Mouse (Mus musculus) limb, embryonic 14.5 days (tissue): ENCODE results near the gene Hoxa6. TPM values are rescaled to one million over a fixed set of nuclear protein-coding genes. Genes with fewer than 3 reads are reported as not detected.
A peak's percentile ranks its signal among the peaks of the same experiment; 100 is the strongest.

Experiments
- ATAC-seq: fragments of 200-750 bp; cut with Nextera tagmentation; 2 replicates; pipeline ENCODE4 v1.8.0; 2017; ENCODE audit warnings: low read depth, moderate number of reproducible peaks, moderate TSS enrichment; ENCODE audit not compliant: low FRiP score
- DNase-seq: peaks from one replicate; pipeline ENCODE4 v3.0.0-alpha.2; 2015; ENCODE audit warnings: low spot score
- H3K27ac ChIP-seq: fragments of 300-500 bp; sonication (generic); replicated peaks from 2 replicates; pipeline ENCODE4 v1.5.1; 2014; ENCODE audit warnings: low read depth, mild to moderate bottlenecking, low read length, moderate library complexity, mixed read lengths
- H3K27me3 ChIP-seq: fragments of 300-500 bp; sonication (generic); 2 replicates; pipeline ENCODE4 v1.6.1; 2014; ENCODE audit warnings: low read length, mixed read lengths; ENCODE audit not compliant: control insufficient read depth, insufficient read depth
- H3K36me3 ChIP-seq: fragments of 300-500 bp; sonication (generic); 2 replicates; pipeline ENCODE4 v1.6.1; 2014; ENCODE audit warnings: mild to moderate bottlenecking, low read length, moderate library complexity, mixed read lengths; ENCODE audit not compliant: control insufficient read depth, insufficient read depth
- H3K4me1 ChIP-seq: fragments of 300-500 bp; sonication (generic); 2 replicates; pipeline ENCODE4 v1.6.1; 2014; ENCODE audit warnings: antibody characterized with exemption, low read length, mixed read lengths; ENCODE audit not compliant: control insufficient read depth, insufficient read depth
- H3K4me2 ChIP-seq: fragments of 300-500 bp; sonication (generic); replicated peaks from 2 replicates; pipeline ENCODE4 v1.6.1; 2014; ENCODE audit warnings: low read depth, mild to moderate bottlenecking, low read length, moderate library complexity; ENCODE audit not compliant: severe bottlenecking
- H3K4me3 ChIP-seq: fragments of 300-500 bp; sonication (generic); replicated peaks from 2 replicates; pipeline ENCODE4 v1.5.1; 2014; ENCODE audit warnings: low read length
- H3K9ac ChIP-seq: fragments of 300-500 bp; sonication (generic); 2 replicates; pipeline ENCODE4 v1.6.1; 2014; ENCODE audit warnings: mild to moderate bottlenecking, low read depth, low read length, moderate library complexity; ENCODE audit not compliant: severe bottlenecking
- H3K9me3 ChIP-seq: fragments of 300-500 bp; sonication (generic); 2 replicates; pipeline ENCODE4 v1.6.1; 2016; ENCODE audit warnings: low read length; ENCODE audit not compliant: control insufficient read depth
- POLR2A ChIP-seq: fragments of 200-500 bp; IDR thresholded peaks from 2 replicates; pipeline ENCODE4 v1.8.0; 2012; ENCODE audit warnings: inconsistent platforms, mild to moderate bottlenecking, moderate library complexity, borderline replicate concordance; ENCODE audit not compliant: insufficient read depth, insufficient read length; ENCODE audit errors: extremely low read depth
- WGBS: fragments of 180-500 bp; shearing (Covaris S2); extraction: QIAGEN DNeasy Blood & Tissue Kit; methylation state at CpG from one replicate; pipeline ENCODE4 v1.1.7; 2014; 5-methylcytosine and 5-hydroxymethylcytosine counted together
- polyA plus RNA-seq, 2 experiments: library from polyadenylated mRNA; depleted of rRNA in 1 of 2; stranded (reverse) in 1 of 2; unstranded in 1 of 2; fragments of >200 nt; fragmentation: Nextera tagmentation in 1 of 2; extraction: Ambion mirVana in 1 of 2; gene quantifications; 2 replicates each; pipeline versions ENCODE4 v1.2.1 to v1.2.3; 2012 to 2014

The Hoxa6 gene
- polyA plus RNA-seq, 2 experiments = 0.66 to 3.9 TPM

DNA sequence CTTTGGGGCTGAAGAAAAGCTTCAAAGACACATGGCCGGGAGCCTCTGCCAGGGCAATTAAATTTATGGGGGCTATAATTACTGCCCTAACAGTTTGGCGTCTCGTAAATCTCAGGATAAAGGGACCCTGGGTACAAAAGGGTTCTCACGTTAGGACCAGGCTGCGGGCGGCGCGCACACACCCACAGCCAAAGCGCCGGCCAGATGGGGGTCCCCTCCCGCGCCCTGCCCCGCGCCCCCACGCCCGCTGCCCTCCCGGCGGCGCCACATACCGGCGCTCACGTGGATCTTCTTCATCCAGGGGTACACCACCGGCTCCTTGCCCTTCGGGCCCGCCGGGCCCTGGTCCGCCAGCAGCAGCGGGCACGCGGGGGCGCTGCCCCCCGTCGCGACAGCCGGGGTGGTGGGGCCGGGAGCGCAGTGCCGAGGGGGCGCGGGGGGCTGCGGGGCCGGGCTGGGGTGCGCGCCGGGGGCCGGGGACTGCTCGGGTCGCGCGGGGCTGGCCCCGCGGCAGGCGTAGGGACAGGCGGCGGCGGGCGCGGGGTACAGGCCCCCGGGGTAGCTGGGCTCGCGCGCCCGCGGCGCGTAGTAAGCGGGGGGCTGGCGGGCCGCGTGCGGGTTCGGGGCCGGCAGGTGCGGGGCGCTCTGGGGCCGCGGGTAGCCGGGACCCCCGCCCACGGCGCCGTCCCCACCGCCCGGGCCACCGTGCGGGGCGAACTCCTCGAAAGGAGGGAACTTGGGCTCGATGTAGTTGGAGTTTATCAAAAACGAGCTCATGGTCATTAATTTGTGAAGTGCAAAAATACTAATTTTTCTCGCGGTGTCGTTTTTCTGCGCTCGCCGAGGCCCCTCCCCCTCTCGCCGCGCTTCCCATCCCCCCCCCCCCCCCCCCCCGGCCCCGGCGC, 17.4 kb downstream of the Hoxa6 start, which contains the start of gene Hoxa4:
Gene Hoxa4 (minus strand): TSS at position 848 of the 905 bp plus-strand sequence.
- TF ChIP-seq POLR2A = no peak
- Histone ChIP-seq H3K27me3 (peaks cover 60% of the 10 kb centered on the region), H3K27ac (no peak within 1 kb of the TSS)

DNA sequence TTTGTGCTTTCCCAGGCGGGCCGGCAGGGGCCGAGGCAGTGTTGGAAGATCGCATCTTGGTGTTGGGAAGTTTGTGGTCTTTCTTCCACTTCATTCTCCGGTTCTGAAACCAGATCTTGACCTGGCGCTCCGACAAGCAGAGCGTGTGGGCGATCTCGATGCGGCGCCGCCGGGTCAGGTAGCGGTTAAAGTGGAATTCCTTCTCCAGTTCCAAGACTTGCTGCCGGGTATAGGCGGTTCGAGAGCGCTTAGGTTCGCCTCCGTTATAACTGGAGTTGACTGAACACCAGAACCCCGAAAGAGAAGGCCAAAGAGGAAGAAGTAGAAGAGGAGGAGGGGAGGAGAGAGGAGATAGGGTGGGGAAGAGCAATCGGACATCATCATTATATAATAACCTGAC, 18.1 kb downstream of the Hoxa6 start:
- DNase-seq (no peak), ATAC-seq (no peak)
- Histone ChIP-seq H3K4me3 (peak overlapping the region; percentile 57; the same call in 1 of the 2 replicates), H3K9me3 (no peaks in the 10 kb centered on the region), H3K4me1 (peaks cover 28% of the 10 kb centered on the region), H3K4me2 (peak overlapping the region; percentile 99), H3K36me3 (no peaks in the 10 kb centered on the region), H3K27me3 (peaks cover 58% of the 10 kb centered on the region), H3K27ac (no peak overlapping the region), H3K9ac (no peak overlapping the region)
- TF ChIP-seq POLR2A = no peak
- WGBS = 13% methylated on average over 23 of the region's 23 CpGs

More for the DNA sequence above, 17.4 kb downstream of the Hoxa6 start, which contains the start of gene Hoxa4:
- H3K36me3 ChIP-seq = no peaks in the 10 kb centered on the region
- H3K9ac ChIP-seq = peak within 1 kb of the TSS; percentile 56
- DNase-seq (no peak), ATAC-seq (no peak)
- no peaks in the 10 kb centered on the region for H3K9me3 ChIP-seq
- peak within 1 kb of the TSS; percentile 57 for H3K4me3 ChIP-seq
- 4% methylated on average over 36 of the region's 102 CpGs for WGBS
- H3K4me1 ChIP-seq = peaks cover 27% of the 10 kb centered on the region
- peak within 1 kb of the TSS; percentile 99 for H3K4me2 ChIP-seq

DNA sequence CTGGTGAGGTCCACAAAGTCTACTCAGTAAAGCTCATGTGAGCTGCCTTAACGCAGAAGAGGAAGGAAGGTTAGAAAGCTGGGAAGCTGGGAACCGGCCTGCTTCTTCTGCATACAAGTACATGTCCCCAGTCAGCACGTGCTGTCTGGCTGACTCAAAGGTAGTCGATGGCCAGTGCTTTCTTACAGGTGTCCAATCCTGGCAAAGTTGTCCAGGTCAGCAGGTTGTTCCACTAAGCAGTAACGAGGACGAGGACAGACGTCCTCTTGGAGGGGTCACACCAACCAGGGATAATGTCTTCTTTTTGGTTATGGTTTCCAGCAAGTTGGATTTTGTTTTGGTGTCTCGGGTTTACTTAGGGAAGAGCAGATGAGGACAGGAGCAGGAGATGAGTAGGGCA, 18.6 kb downstream of the Hoxa6 start:
- WGBS = 44% methylated on average over 8 of the region's 8 CpGs

DNA sequence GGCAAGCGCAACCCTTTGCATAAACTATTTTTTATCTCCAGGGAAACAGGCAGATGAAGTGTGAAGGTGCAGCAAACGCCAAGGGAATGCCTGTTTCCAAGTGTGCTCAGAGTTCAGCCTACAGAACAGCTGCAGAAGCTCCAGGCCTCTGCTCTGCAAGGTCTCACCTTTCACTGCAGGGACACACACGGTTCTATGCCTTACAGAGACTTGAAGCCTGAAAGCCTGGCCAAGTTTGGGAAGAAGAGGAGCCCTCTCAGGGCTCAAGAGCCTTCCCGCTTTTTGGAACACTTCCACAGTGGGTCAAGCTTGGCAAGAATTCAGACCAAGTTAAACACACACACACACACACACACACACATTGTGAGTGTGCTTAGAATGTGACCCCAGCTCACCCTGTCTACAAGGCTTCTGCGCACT, 19.3 kb downstream of the Hoxa6 start:
- no peak overlapping the region for H3K9ac ChIP-seq
- 40% methylated on average over 5 of the region's 5 CpGs for WGBS
- no peak overlapping the region for H3K4me2 ChIP-seq
- no peak overlapping the region; the same call in 1 of the 2 replicates for H3K27ac ChIP-seq
- DNase-seq (peak; percentile 30), ATAC-seq (0 out of 2 replicates have a peak, but pooled peaks have one; percentile 29)
- H3K27me3 ChIP-seq = peaks cover 53% of the 10 kb centered on the region
- no peak for TF ChIP-seq POLR2A
- H3K4me3 ChIP-seq = no peak overlapping the region
- no peaks in the 10 kb centered on the region for H3K36me3 ChIP-seq
- no peaks in the 10 kb centered on the region for H3K9me3 ChIP-seq
- H3K4me1 ChIP-seq = peaks cover 40% of the 10 kb centered on the region

More for the DNA sequence above, 18.6 kb downstream of the Hoxa6 start:
- Histone ChIP-seq H3K9ac (no peak overlapping the region), H3K4me1 (peaks cover 33% of the 10 kb centered on the region), H3K4me2 (no peak overlapping the region), H3K27me3 (peaks cover 54% of the 10 kb centered on the region), H3K36me3 (no peaks in the 10 kb centered on the region), H3K27ac (no peak overlapping the region), H3K4me3 (no peak overlapping the region), H3K9me3 (no peaks in the 10 kb centered on the region)
- no peak for DNase-seq
- TF ChIP-seq POLR2A = no peak
- no peak for ATAC-seq

DNA sequence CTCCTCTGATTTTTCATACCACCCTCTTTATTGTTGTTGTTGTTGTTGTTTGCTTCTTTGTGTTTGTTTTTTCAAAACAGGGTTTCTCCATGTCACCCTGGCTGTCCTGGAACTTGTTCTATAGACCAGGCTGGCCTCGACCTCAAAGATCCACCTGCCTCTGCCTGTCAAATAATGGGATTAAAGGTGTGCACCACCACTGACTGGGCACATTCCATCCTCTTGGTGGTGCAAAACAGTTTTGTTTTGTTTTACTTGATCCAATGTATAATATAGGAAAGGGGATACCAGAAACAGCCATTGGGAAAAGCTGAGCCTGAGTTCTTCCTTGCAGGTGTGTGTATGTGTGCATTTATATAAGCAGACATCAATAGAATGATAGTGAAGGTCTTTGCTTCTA, 22.0 kb downstream of the Hoxa6 start:
- no peaks in the 10 kb centered on the region for H3K9me3 ChIP-seq
- no peak for DNase-seq
- H3K4me2 ChIP-seq = no peak overlapping the region
- peaks cover 6% of the 10 kb centered on the region; the same call in 1 of the 2 replicates for H3K36me3 ChIP-seq
- no peak for TF ChIP-seq POLR2A
- H3K27ac ChIP-seq = no peak overlapping the region
- no peak overlapping the region for H3K9ac ChIP-seq
- peaks cover 39% of the 10 kb centered on the region for H3K4me1 ChIP-seq
- H3K27me3 ChIP-seq = peaks cover 42% of the 10 kb centered on the region
- H3K4me3 ChIP-seq = no peak overlapping the region
- ATAC-seq = no peak
- 60% methylated on average over 1 of the region's 1 CpGs for WGBS
